ENCODE assay signal across 8 mouse cellular contexts in the genomic region with DNA sequence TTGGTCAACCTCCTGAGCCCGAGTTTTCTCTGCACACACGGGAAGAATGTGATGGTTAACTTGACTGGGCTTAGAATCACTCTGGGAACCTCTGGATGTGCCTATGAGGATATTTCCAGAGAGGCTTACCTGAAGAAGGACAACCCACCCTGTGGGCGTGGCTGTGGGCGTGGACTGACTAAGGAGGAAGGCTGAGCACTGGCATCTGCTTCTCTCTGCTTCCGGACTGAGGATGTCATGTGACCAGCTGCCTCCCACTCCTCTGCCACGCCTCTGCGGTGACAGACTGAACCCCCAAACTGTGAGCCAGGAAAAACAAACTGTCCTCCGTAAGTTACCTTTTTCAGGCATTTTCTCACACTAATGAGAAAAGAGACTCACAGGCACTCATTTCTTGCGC. TPM values are rescaled to one million over a fixed set of nuclear protein-coding genes. Genes with fewer than 3 reads are reported as not detected.
DNase-seq lines count a peak whose midpoint lies in the region; ATAC-seq lines count a peak whose summit lies in the region.

No protein-coding gene starts in this region.

- peak overlapping the region; percentile 62 for H3K4me2 ChIP-seq in heart, embryonic 13.5 days
- peak overlapping the region; percentile 13 for H3K4me2 ChIP-seq in embryonic facial prominence, embryonic 11.5 days (ENCODE audit: low read depth, low read length)
- H3K4me2 ChIP-seq in intestine, embryonic 16.5 days (ENCODE audit: low read depth, low read length) = peak overlapping the region; percentile 41
- H3K4me2 ChIP-seq in liver, embryonic 15.5 days = peak overlapping the region; percentile 59

- peak overlapping the region; percentile 34 for H3K9ac ChIP-seq in heart, embryonic 13.5 days
- no peak overlapping the region for H3K9ac ChIP-seq in embryonic facial prominence, embryonic 11.5 days (replicated peaks; ENCODE audit: low read length)
- peak overlapping the region; percentile 52; the same call in 1 of the 2 replicates for H3K9ac ChIP-seq in intestine, embryonic 16.5 days (ENCODE audit: low read depth, low read length)
- H3K9ac ChIP-seq in liver, embryonic 15.5 days = no peak overlapping the region

- H3K4me1 ChIP-seq in heart, embryonic 13.5 days = peaks cover 10% of the 10 kb centered on the region
- no peaks in the 10 kb centered on the region for H3K4me1 ChIP-seq in embryonic facial prominence, embryonic 11.5 days (ENCODE audit: control insufficient read depth, insufficient read depth, low read length)
- H3K4me1 ChIP-seq in intestine, embryonic 16.5 days (ENCODE audit: control insufficient read depth, insufficient read depth, low read length) = peaks cover 7% of the 10 kb centered on the region; the same call in 1 of the 2 replicates
- peaks cover 32% of the 10 kb centered on the region for H3K4me1 ChIP-seq in liver, embryonic 15.5 days (replicated peaks)

- 14% methylated on average over 9 of the region's 9 CpGs for WGBS in heart, embryonic 13.5 days
- 18% methylated on average over 9 of the region's 9 CpGs for WGBS in embryonic facial prominence, embryonic 11.5 days
- 20% methylated on average over 9 of the region's 9 CpGs for WGBS in intestine, embryonic 16.5 days
- 20% methylated on average over 9 of the region's 9 CpGs for WGBS in liver, embryonic 15.5 days (ENCODE audit: insufficient replicate concordance)

- peak; percentile 76 for ATAC-seq in heart, embryonic 13.5 days (ENCODE audit: extremely low read depth, insufficient number of reproducible peaks, low FRiP score, low TSS enrichment)
- ATAC-seq in embryonic facial prominence, embryonic 11.5 days (replicated peaks; ENCODE audit: insufficient number of reproducible peaks, low FRiP score, low TSS enrichment, low read depth) = no peak
- peak; percentile 26; the same call in 1 of the 2 replicates for ATAC-seq in intestine, embryonic 16.5 days
- 0 out of 2 replicates have a peak, but pooled peaks have one; percentile 11 for ATAC-seq in liver, embryonic 15.5 days (ENCODE audit: insufficient read depth)

- H3K36me3 ChIP-seq in heart, embryonic 13.5 days = no peaks in the 10 kb centered on the region
- no peaks in the 10 kb centered on the region for H3K36me3 ChIP-seq in embryonic facial prominence, embryonic 11.5 days (replicated peaks; ENCODE audit: control insufficient read depth, insufficient read depth, low read depth, low read length)
- no peaks in the 10 kb centered on the region for H3K36me3 ChIP-seq in intestine, embryonic 16.5 days (ENCODE audit: control insufficient read depth, insufficient read depth, low read length)
- H3K36me3 ChIP-seq in liver, embryonic 15.5 days (replicated peaks) = no peaks in the 10 kb centered on the region

- peak overlapping the region; percentile 37 for H3K4me3 ChIP-seq in heart, embryonic 13.5 days
- peak overlapping the region; percentile 12; the same call in 1 of the 2 replicates for H3K4me3 ChIP-seq in embryonic facial prominence, embryonic 11.5 days (ENCODE audit: low read depth, low read length)
- H3K4me3 ChIP-seq in intestine, embryonic 16.5 days (ENCODE audit: low read length) = peak overlapping the region; percentile 30
- H3K4me3 ChIP-seq in liver, embryonic 15.5 days (replicated peaks) = peak overlapping the region; percentile 35

- H3K27me3 ChIP-seq in heart, embryonic 13.5 days (replicated peaks) = peaks cover 10% of the 10 kb centered on the region; the same call in 1 of the 2 replicates
- H3K27me3 ChIP-seq in embryonic facial prominence, embryonic 11.5 days (ENCODE audit: control insufficient read depth, insufficient read depth, low read length) = no peaks in the 10 kb centered on the region
- H3K27me3 ChIP-seq in intestine, embryonic 16.5 days (replicated peaks; ENCODE audit: control insufficient read depth, insufficient read depth, low read length) = no peaks in the 10 kb centered on the region
- peaks cover 14% of the 10 kb centered on the region; the same call in 1 of the 2 replicates for H3K27me3 ChIP-seq in liver, embryonic 15.5 days

- no peaks in the 10 kb centered on the region for H3K9me3 ChIP-seq in heart, embryonic 13.5 days
- no peaks in the 10 kb centered on the region for H3K9me3 ChIP-seq in embryonic facial prominence, embryonic 11.5 days (replicated peaks; ENCODE audit: control insufficient read depth, low read length)
- no peaks in the 10 kb centered on the region for H3K9me3 ChIP-seq in intestine, embryonic 16.5 days (ENCODE audit: control insufficient read depth, low read length)
- no peaks in the 10 kb centered on the region for H3K9me3 ChIP-seq in liver, embryonic 15.5 days (replicated peaks)

- H3K27ac ChIP-seq in heart, embryonic 13.5 days (replicated peaks) = no peak overlapping the region
- no peak overlapping the region for H3K27ac ChIP-seq in embryonic facial prominence, embryonic 11.5 days (replicated peaks; ENCODE audit: low read depth, low read length)
- no peak overlapping the region for H3K27ac ChIP-seq in intestine, embryonic 16.5 days (ENCODE audit: low read length)
- H3K27ac ChIP-seq in liver, embryonic 15.5 days (replicated peaks) = peak overlapping the region; percentile 35; the same call in 1 of the 2 replicates

- intact Hi-C loops in heart, postnatal 14 days (cut with DNase I) = loop anchor here (5.0 kb wide), 2 partner anchors 47 to 73 kb away; partner anchors contain the start of gene Mxd1

- DNase-seq in heart, postnatal 14 days = no peak
- peak; percentile 70 for DNase-seq in embryonic facial prominence, embryonic 11.5 days (ENCODE audit: low spot score)
- peak; percentile 66 for DNase-seq in retina, postnatal 1 day
- no peak for DNase-seq in frontal cortex, adult 2 months (ENCODE audit: extremely low spot score in 1 of 2, low spot score in 1 of 2)
- DNase-seq in spleen, adult 18-20 months = no peak

RNA-seq across cellular contexts. Expression of gene Asprv1, which starts 33.3 kb away (rescaled TPM):
- polyA plus RNA-seq in heart, embryonic 13.5 days (2015; fragmentation: Nextera tagmentation; extraction: Ambion mirVana) = 0.09 TPM in 2 replicates
- under 1 TPM in 1 of 2 experiments, not detected in 1; 0.27 TPM for total RNA-seq in heart, postnatal 14 days (2021)
- 0.79 and 0.89 TPM in 2 replicates for polyA plus RNA-seq in embryonic facial prominence, embryonic 11.5 days (2014; fragmentation: Nextera tagmentation; extraction: Ambion mirVana)
- polyA plus RNA-seq in intestine, embryonic 16.5 days (2015; fragmentation: Nextera tagmentation; extraction: Ambion mirVana) = 0.73 and 1.1 TPM in 2 replicates
- 2.0 and 2.9 TPM in 2 replicates for polyA plus RNA-seq in liver, embryonic 15.5 days (2015; fragmentation: Nextera tagmentation; extraction: Ambion mirVana)
- 2.9 and 3.4 TPM in 2 replicates for polyA plus RNA-seq in frontal cortex, adult 2 months (2012; rRNA removed)

Comparison
In these comparisons a context has a peak if more than half of its experiments do, and no peak if none do; other contexts are left out.
1. H3K9ac ChIP-seq: peak in heart, embryonic 13.5 days (single experiment) and intestine, embryonic 16.5 days (single experiment); none in embryonic facial prominence, embryonic 11.5 days (single experiment) and liver, embryonic 15.5 days (single experiment).
2. DNase-seq: peak in embryonic facial prominence, embryonic 11.5 days (single experiment) and retina, postnatal 1 day (single experiment); none in heart, postnatal 14 days (0 of 2), frontal cortex, adult 2 months (0 of 2) and spleen, adult 18-20 months (0 of 2).
3. Peak in every context shown above with its lines, with median percentiles within 50 percentile points of each other: H3K4me2 ChIP-seq and H3K4me3 ChIP-seq.